Mouse (Mus musculus): ENCODE results near the gene Gm1673. TPM values are rescaled to one million over a fixed set of nuclear protein-coding genes. Genes with fewer than 3 reads are reported as not detected.

Gene Gm1673
- 10 to 100 TPM; 19.3 to 19.9 TPM for total RNA-seq (2023)

GRCm38 (mm10) chr5:33983309-33984121 lies at the start of gene Gm1673:
Gene Gm1673, plus strand, starts transcription at chr5:33983433.

GRCm38 (mm10) chr5:33936120-33936707 lies 47.0 kb upstream of the Gm1673 start, which contains the start of gene Nelfa:
Gene Nelfa, minus strand, starts transcription at chr5:33936413.

GRCm38 (mm10) chr5:33995843-33996693 lies 12.8 kb downstream of the Gm1673 start, which contains the start of gene Nat8l:
Gene Nat8l, plus strand, starts transcription at chr5:33995984.

Other genes starting within 250 kb of the Gm1673 start
- gene Letm1, start 200.6 kb upstream of the Gm1673 start, total RNA-seq (2023) = 10 to 100 TPM; 30.1 to 35.7 TPM
- 10 to 100 TPM; 64.7 to 82.5 TPM for gene Nsd2, start 162.7 kb upstream of the Gm1673 start, total RNA-seq (2023)
- 10 to 100 TPM; 23.8 to 28.6 TPM for gene Nelfa, start 47.0 kb upstream of the Gm1673 start, total RNA-seq (2023)
- gene Nat8l, start 12.6 kb downstream of the Gm1673 start, total RNA-seq (2023) = 10 to 100 TPM; 24.2 to 24.6 TPM
- under 1 TPM; 0.40 to 0.51 TPM for gene Poln, start 186.0 kb downstream of the Gm1673 start, total RNA-seq (2023)
- gene Haus3, start 186.1 kb downstream of the Gm1673 start, total RNA-seq (2023) = 10 to 100 TPM; 15.1 to 15.2 TPM
- gene Mxd4, start 204.3 kb downstream of the Gm1673 start, total RNA-seq (2023) = 10 to 100 TPM; 57.1 to 60.3 TPM